Mouse (Mus musculus): ENCODE measurements around the gene Numbl.

The Numbl gene

DNA sequence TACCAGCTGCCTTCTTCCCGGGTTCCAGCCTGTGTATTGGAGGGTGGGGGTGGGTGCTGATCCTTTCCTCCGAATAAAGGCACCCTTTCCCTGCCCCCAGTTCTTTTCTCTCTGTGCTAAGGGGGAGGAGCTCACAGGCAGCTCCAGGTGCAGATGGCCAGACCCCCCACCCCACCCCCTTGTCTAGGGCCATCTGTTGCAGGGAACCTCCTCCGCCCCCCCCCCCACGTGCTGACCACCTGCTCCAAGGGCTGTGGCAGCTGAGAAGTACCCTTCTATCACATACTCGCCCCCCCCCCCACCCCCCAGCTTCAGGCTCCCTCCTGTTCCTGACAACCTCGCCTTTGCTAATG is 405 bp upstream of the Numbl start:
- H3K9me3 ChIP-seq (ENCODE audit: low read length) = no peaks in the 10 kb centered on the region
- peaks cover 34% of the 10 kb centered on the region for H3K36me3 ChIP-seq (ENCODE audit: insufficient read depth, low read length)
- H3K4me1 ChIP-seq (replicated peaks; ENCODE audit: low read depth, low read length) = peaks cover 73% of the 10 kb centered on the region
- no peaks in the 10 kb centered on the region for H3K27me3 ChIP-seq (ENCODE audit: insufficient read depth, low read length)
- H3K4me3 ChIP-seq (replicated peaks; ENCODE audit: low read length) = peak overlapping the region; percentile 85
- TF ChIP-seq CTCF (conservative IDR thresholded peaks at IDR 0.05; ENCODE audit: low read length) = no peak
- no peak for TF ChIP-seq NANOG (IDR thresholded peaks at IDR 0.05; ENCODE audit: borderline replicate concordance, low read length)
- TF ChIP-seq POU5F1 (IDR thresholded peaks at IDR 0.05; ENCODE audit: borderline replicate concordance, low read length) = no peak

DNA sequence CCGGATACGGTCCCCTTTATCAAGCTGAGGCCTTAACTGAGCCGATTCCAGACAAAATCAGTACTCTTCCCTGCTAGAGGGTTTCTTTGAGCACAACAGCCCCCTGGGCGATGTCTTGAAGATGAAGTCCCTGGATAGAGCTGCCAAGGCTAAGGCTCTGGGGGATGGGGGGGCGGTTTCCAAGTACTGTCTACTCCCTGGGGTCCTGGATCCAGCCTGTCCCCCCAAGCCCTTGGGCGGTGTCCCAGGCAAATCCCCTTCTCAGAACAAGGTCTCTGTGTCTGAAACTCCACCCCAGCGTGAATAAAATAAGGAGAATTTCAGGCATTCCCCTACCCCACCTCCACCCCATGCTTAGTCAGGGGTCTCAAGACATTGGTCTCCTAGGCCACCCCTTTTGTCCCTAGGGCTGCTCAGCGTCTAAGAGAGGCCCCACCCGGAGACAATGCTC is 1.1 kb downstream of the Numbl start:
- TF ChIP-seq CTCF (conservative IDR thresholded peaks at IDR 0.05; ENCODE audit: low read length) (no peak), POU5F1 (IDR thresholded peaks at IDR 0.05; ENCODE audit: borderline replicate concordance, low read length) (no peak)
- no peaks in the 10 kb centered on the region for H3K9me3 ChIP-seq (ENCODE audit: low read length)
- no peaks in the 10 kb centered on the region for H3K27me3 ChIP-seq (ENCODE audit: insufficient read depth, low read length)
- H3K4me1 ChIP-seq (replicated peaks; ENCODE audit: low read depth, low read length) = peaks cover 67% of the 10 kb centered on the region
- H3K4me3 ChIP-seq (replicated peaks; ENCODE audit: low read length) = peak overlapping the region; percentile 85
- H3K36me3 ChIP-seq (ENCODE audit: insufficient read depth, low read length) = peaks cover 35% of the 10 kb centered on the region

DNA sequence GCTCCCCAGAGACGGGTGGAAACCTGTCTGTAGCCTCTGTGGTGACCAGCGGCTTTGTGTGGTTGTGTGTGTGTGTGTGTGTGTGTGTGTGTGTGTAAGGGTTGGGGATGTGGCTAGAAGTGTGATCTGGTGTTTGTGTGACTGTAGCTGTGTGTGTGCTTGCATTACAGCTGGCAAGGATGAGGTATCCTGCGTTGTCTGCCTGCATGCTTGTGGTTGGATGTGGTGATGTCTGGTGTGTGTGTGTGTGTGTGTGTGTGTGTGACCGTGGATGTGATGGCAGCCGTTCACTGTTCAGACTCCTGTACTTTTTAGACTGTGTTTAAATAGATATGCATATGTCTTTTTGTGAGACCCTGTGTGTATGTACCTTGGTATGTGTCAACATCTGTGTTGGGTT is 1.5 kb downstream of the Numbl start:
- Histone ChIP-seq H3K4me3 (replicated peaks; ENCODE audit: low read length) (peak overlapping the region; percentile 85), H3K9me3 (ENCODE audit: low read length) (no peaks in the 10 kb centered on the region), H3K4me1 (replicated peaks; ENCODE audit: low read depth, low read length) (peaks cover 67% of the 10 kb centered on the region), H3K27me3 (ENCODE audit: insufficient read depth, low read length) (no peaks in the 10 kb centered on the region), H3K36me3 (ENCODE audit: insufficient read depth, low read length) (peaks cover 35% of the 10 kb centered on the region)
- TF ChIP-seq POU5F1 (IDR thresholded peaks at IDR 0.05; ENCODE audit: borderline replicate concordance, low read length) (no peak), CTCF (conservative IDR thresholded peaks at IDR 0.05; ENCODE audit: low read length) (no peak), NANOG (IDR thresholded peaks at IDR 0.05; ENCODE audit: borderline replicate concordance, low read length) (no peak)

DNA sequence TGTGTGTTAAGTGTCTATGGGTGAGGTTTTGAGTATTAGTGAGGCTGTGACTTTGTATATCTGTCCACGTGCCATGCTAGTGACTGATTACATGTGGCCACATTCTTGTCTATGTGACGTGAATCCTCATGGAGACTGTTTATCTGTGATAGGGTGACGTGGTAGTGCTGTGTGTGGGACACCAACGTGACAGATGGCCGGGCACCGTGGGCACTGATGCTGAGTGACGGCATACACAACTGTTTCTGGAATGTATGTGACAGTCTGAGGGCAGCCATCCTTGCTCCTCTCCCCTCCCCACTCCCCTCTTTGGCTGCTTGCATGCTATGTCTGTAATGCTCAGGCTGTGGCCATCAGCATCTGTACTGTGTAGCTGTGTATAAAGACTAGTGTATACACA is 2.6 kb downstream of the Numbl start:
- Histone ChIP-seq H3K4me1 (replicated peaks; ENCODE audit: low read depth, low read length) (peaks cover 68% of the 10 kb centered on the region), H3K4me3 (replicated peaks; ENCODE audit: low read length) (no peak overlapping the region), H3K9me3 (ENCODE audit: low read length) (no peaks in the 10 kb centered on the region), H3K27me3 (ENCODE audit: insufficient read depth, low read length) (no peaks in the 10 kb centered on the region), H3K36me3 (ENCODE audit: insufficient read depth, low read length) (peaks cover 43% of the 10 kb centered on the region)
- TF ChIP-seq CTCF (conservative IDR thresholded peaks at IDR 0.05; ENCODE audit: low read length) (no peak), NANOG (IDR thresholded peaks at IDR 0.05; ENCODE audit: borderline replicate concordance, low read length) (no peak), POU5F1 (IDR thresholded peaks at IDR 0.05; ENCODE audit: borderline replicate concordance, low read length) (no peak)

DNA sequence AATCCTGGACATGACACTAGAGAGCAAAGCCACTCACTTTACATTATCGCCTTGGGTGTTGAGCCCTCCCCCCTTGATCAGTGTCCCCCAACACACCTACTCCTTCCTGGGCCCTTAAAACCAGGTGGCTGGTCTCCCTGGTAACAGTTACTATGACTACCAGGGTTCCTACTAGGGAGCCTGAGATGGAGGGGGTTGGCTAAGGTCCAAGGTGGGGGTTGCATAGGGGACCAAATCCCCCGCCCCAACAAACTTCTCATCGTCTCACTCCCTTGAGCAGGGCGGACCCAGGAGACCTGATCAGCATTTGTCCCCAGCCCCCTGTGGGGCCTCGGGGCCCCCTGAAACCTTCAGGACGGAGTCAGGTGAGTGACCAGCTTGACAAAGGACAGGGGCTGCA is 3.7 kb downstream of the Numbl start:
- Histone ChIP-seq H3K36me3 (ENCODE audit: insufficient read depth, low read length) (peaks cover 43% of the 10 kb centered on the region), H3K9me3 (ENCODE audit: low read length) (no peaks in the 10 kb centered on the region), H3K4me1 (replicated peaks; ENCODE audit: low read depth, low read length) (peaks cover 68% of the 10 kb centered on the region), H3K4me3 (replicated peaks; ENCODE audit: low read length) (no peak overlapping the region), H3K27me3 (ENCODE audit: insufficient read depth, low read length) (no peaks in the 10 kb centered on the region)
- TF ChIP-seq NANOG (IDR thresholded peaks at IDR 0.05; ENCODE audit: borderline replicate concordance, low read length) (no peak), CTCF (conservative IDR thresholded peaks at IDR 0.05; ENCODE audit: low read length) (no peak), POU5F1 (IDR thresholded peaks at IDR 0.05; ENCODE audit: borderline replicate concordance, low read length) (no peak)

DNA sequence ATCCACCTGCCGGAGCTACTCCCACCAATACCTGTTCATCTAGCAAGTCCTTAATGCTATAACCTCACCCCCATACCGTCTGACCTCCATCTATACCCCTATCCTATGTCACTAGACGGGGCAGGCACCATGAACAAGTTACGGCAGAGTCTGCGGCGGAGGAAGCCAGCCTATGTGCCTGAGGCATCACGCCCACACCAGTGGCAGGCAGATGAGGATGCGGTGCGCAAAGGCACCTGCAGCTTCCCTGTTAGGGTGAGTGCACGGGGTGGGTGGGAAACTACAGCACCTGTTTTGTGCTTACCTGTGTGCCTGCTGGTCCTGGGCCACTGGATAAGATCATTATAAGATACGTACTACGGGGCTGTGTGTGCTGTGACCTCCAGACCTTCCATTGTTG is 6.5 kb downstream of the Numbl start:
- TF ChIP-seq POU5F1 (IDR thresholded peaks at IDR 0.05; ENCODE audit: borderline replicate concordance, low read length) (no peak), NANOG (IDR thresholded peaks at IDR 0.05; ENCODE audit: borderline replicate concordance, low read length) (no peak), CTCF (conservative IDR thresholded peaks at IDR 0.05; ENCODE audit: low read length) (no peak)
- no peak overlapping the region for H3K4me3 ChIP-seq (replicated peaks; ENCODE audit: low read length)
- no peaks in the 10 kb centered on the region for H3K27me3 ChIP-seq (ENCODE audit: insufficient read depth, low read length)
- peaks cover 69% of the 10 kb centered on the region for H3K4me1 ChIP-seq (replicated peaks; ENCODE audit: low read depth, low read length)
- no peaks in the 10 kb centered on the region for H3K9me3 ChIP-seq (ENCODE audit: low read length)
- peaks cover 66% of the 10 kb centered on the region for H3K36me3 ChIP-seq (ENCODE audit: insufficient read depth, low read length)

DNA sequence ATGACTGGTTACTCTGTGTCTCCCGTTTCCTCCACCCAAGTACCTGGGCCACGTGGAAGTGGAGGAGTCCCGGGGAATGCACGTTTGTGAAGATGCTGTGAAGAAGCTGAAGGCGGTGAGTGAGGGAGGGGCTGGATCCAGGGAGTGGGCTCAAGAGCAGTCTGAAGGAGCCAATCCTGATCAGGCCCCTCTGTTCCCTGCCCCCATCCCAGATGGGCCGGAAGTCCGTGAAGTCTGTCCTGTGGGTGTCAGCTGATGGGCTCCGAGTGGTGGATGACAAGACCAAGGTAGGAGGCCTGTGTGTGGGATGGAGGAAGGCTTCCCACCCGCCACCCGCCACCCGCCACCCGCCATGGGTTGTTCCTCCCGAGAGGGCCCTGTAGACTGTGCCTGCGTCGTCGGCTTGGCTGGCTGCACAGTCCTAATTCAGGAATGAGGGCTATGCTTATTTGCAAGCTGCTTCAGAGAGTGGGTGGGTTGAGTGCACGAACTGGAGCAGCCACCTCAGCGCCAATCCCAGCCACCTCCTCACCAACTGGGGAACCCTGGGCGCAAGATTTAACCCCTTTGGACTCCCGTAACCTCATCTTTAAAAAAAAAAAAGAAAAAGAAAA is 8.4 kb downstream of the Numbl start:
- H3K4me3 ChIP-seq (replicated peaks; ENCODE audit: low read length) = peak overlapping the region; percentile 69
- peaks cover 69% of the 10 kb centered on the region for H3K36me3 ChIP-seq (ENCODE audit: insufficient read depth, low read length)
- no peaks in the 10 kb centered on the region for H3K9me3 ChIP-seq (ENCODE audit: low read length)
- peaks cover 54% of the 10 kb centered on the region for H3K4me1 ChIP-seq (replicated peaks; ENCODE audit: low read depth, low read length)
- no peaks in the 10 kb centered on the region for H3K27me3 ChIP-seq (ENCODE audit: insufficient read depth, low read length)
- TF ChIP-seq NANOG (IDR thresholded peaks at IDR 0.05; ENCODE audit: borderline replicate concordance, low read length) = no peak
- no peak for TF ChIP-seq CTCF (conservative IDR thresholded peaks at IDR 0.05; ENCODE audit: low read length)
- TF ChIP-seq POU5F1 (IDR thresholded peaks at IDR 0.05; ENCODE audit: borderline replicate concordance, low read length) = no peak

DNA sequence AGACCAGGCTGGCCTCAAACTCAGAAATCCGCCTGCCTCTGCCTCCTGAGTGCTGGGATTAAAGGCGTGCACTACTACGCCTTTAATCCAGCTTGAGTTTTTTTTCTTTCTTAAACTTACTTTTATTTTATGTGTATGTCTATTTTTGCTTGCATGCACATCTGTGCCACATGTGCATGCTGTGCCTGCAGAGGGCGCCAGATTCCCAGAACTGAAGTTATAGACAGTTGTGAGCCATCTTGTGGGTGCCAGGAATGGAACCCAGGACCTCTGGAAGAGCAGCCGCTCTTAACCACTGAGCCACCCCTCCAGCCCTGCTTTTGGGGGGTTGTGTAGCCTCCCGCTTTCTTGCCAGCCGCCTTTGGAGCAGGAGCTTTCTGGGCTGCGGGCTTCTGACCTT is 13.2 kb downstream of the Numbl start:
- Histone ChIP-seq H3K4me1 (replicated peaks; ENCODE audit: low read depth, low read length) (peaks cover 50% of the 10 kb centered on the region), H3K36me3 (ENCODE audit: insufficient read depth, low read length) (peaks cover 54% of the 10 kb centered on the region), H3K4me3 (replicated peaks; ENCODE audit: low read length) (no peak overlapping the region), H3K27me3 (ENCODE audit: insufficient read depth, low read length) (no peaks in the 10 kb centered on the region), H3K9me3 (ENCODE audit: low read length) (no peaks in the 10 kb centered on the region)
- TF ChIP-seq POU5F1 (IDR thresholded peaks at IDR 0.05; ENCODE audit: borderline replicate concordance, low read length) (no peak), NANOG (IDR thresholded peaks at IDR 0.05; ENCODE audit: borderline replicate concordance, low read length) (no peak), CTCF (conservative IDR thresholded peaks at IDR 0.05; ENCODE audit: low read length) (peak; percentile 43)

DNA sequence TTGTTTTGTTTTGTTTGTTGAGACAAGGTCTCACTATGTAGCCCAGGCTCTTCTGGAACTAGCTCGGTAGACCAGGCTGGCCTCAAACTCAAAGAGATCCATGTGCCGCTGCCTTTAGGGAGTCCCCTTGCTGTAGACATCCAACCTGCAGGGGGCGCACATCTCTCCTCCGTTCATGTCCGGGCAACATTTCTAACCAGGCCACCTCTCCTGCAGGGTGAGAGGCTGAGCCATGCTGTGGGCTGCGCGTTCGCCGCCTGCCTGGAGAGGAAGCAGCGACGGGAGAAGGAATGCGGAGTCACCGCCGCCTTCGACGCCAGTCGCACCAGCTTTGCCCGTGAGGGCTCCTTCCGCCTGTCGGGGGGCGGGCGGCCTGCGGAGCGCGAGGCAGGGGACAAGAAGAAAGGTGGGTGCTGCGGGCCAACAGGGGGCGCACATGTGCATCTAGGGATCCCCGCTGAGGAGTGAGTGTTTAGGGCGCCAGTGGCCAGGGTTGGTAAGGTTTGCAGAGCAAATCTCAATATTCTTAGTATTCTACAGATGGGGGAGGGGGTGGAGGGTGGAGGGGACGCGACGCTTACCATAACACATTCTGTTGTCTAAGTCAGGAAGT is 15.6 kb downstream of the Numbl start:
- H3K9me3 ChIP-seq (ENCODE audit: low read length) = no peaks in the 10 kb centered on the region
- H3K4me1 ChIP-seq (replicated peaks; ENCODE audit: low read depth, low read length) = peaks cover 39% of the 10 kb centered on the region
- TF ChIP-seq NANOG (IDR thresholded peaks at IDR 0.05; ENCODE audit: borderline replicate concordance, low read length) (no peak), POU5F1 (IDR thresholded peaks at IDR 0.05; ENCODE audit: borderline replicate concordance, low read length) (no peak), CTCF (conservative IDR thresholded peaks at IDR 0.05; ENCODE audit: low read length) (peak; percentile 75)
- H3K27me3 ChIP-seq (ENCODE audit: insufficient read depth, low read length) = no peaks in the 10 kb centered on the region
- H3K36me3 ChIP-seq (ENCODE audit: insufficient read depth, low read length) = peaks cover 64% of the 10 kb centered on the region
- peak overlapping the region; percentile 72 for H3K4me3 ChIP-seq (replicated peaks; ENCODE audit: low read length)

Data from E14TG2a.4 (cell line).